ENCODE assay signal across 8 mouse cellular contexts in genomic region chr16:38653390-38653871, GRCm38 (mm10). TPM values are rescaled to one million over a fixed set of nuclear protein-coding genes. Genes with fewer than 3 reads are reported as not detected.
DNase-seq lines count a peak whose midpoint lies in the region; ATAC-seq and TF ChIP-seq lines count a peak whose summit lies in the region.

No protein-coding gene starts in this region.

- TF ChIP-seq EP300 in liver, postnatal 0 days (IDR thresholded peaks at IDR 0.05; ENCODE audit: low read depth), result no peak

- no peaks in the 10 kb centered on the region for H3K27me3 ChIP-seq in hindbrain, embryonic 14.5 days (ENCODE audit: control insufficient read depth, insufficient read depth, low read length)
- no peaks in the 10 kb centered on the region for H3K27me3 ChIP-seq in liver, postnatal 0 days (ENCODE audit: insufficient read depth, low read length)
- H3K27me3 ChIP-seq in testis, adult 2 months (ENCODE audit: control insufficient read depth, insufficient read depth, low read length), result no peaks in the 10 kb centered on the region

- peak overlapping the region; percentile 25; the same call in 1 of the 2 replicates for H3K27ac ChIP-seq in left cerebral cortex, adult 2 months
- H3K27ac ChIP-seq in hindbrain, embryonic 14.5 days, result 0 out of 2 replicates have a peak overlapping the region, but pooled peaks have one; percentile 21
- no peak overlapping the region for H3K27ac ChIP-seq in liver, postnatal 0 days (ENCODE audit: low read depth)
- H3K27ac ChIP-seq in testis, adult 2 months (ENCODE audit: control insufficient read depth, insufficient read depth, low read depth, low read length), result peak overlapping the region; percentile 71

- no peak for TF ChIP-seq CTCF in left cerebral cortex, adult 2 months (IDR thresholded peaks at IDR 0.05)
- no peak for TF ChIP-seq CTCF in liver, postnatal 0 days (IDR thresholded peaks at IDR 0.05; ENCODE audit: low read depth)
- TF ChIP-seq CTCF in testis, adult 2 months (IDR thresholded peaks at IDR 0.05; ENCODE audit: control insufficient read depth, insufficient read depth, insufficient replicate concordance, low read depth, low read length), result no peak

- WGBS in hindbrain, embryonic 14.5 days, result 53% methylated on average over 10 of the region's 10 CpGs
- 14% methylated on average over 10 of the region's 10 CpGs for WGBS in liver, postnatal 0 days (ENCODE audit: insufficient replicate concordance)

- intact Hi-C loops in left cerebral cortex, adult 2 months (cut with DNase I), result no loop called here
- intact Hi-C loops in left cerebral cortex, postnatal 14 days (cut with DNase I), result no loop called here

- TF ChIP-seq POLR2A in testis, adult 2 months (IDR thresholded peaks at IDR 0.05; ENCODE audit: control insufficient read depth, low read depth, low read length), result 0 out of 2 replicates have a peak, but pooled peaks have one; percentile 14

- no peaks in the 10 kb centered on the region for H3K36me3 ChIP-seq in hindbrain, embryonic 14.5 days (replicated peaks; ENCODE audit: control insufficient read depth, insufficient read depth)
- H3K36me3 ChIP-seq in liver, postnatal 0 days (replicated peaks; ENCODE audit: insufficient read depth, low read length), result no peaks in the 10 kb centered on the region
- no peaks in the 10 kb centered on the region for H3K36me3 ChIP-seq in testis, adult 2 months (ENCODE audit: control insufficient read depth, insufficient read depth, low read length)

- H3K4me3 ChIP-seq in left cerebral cortex, adult 2 months, result no peak overlapping the region
- no peak overlapping the region for H3K4me3 ChIP-seq in hindbrain, embryonic 14.5 days (replicated peaks; ENCODE audit: low read length)
- H3K4me3 ChIP-seq in liver, postnatal 0 days (ENCODE audit: low read depth, low read length), result no peak overlapping the region
- H3K4me3 ChIP-seq in testis, adult 2 months (ENCODE audit: control insufficient read depth, low read depth, low read length), result no peak overlapping the region

- ATAC-seq in hindbrain, embryonic 14.5 days (ENCODE audit: low FRiP score), result no peak
- peak; percentile 68 for ATAC-seq in liver, postnatal 0 days

- H3K4me2 ChIP-seq in hindbrain, embryonic 14.5 days (replicated peaks), result no peak overlapping the region
- no peak overlapping the region for H3K4me2 ChIP-seq in liver, postnatal 0 days (ENCODE audit: low read depth, low read length)

- H3K9ac ChIP-seq in hindbrain, embryonic 14.5 days, result no peak overlapping the region
- H3K9ac ChIP-seq in liver, postnatal 0 days (replicated peaks), result no peak overlapping the region

- H3K9me3 ChIP-seq in hindbrain, embryonic 14.5 days (ENCODE audit: control insufficient read depth, low read length), result no peaks in the 10 kb centered on the region
- H3K9me3 ChIP-seq in liver, postnatal 0 days (ENCODE audit: low read length), result no peaks in the 10 kb centered on the region

- DNase-seq in left cerebral cortex, adult 2 months (ENCODE audit: extremely low spot score in 1 of 2, low spot score in 2 of 2), result no peak
- no peak for DNase-seq in left cerebral cortex, postnatal 14 days (ENCODE audit: low spot score in 2 of 2)
- DNase-seq in embryo, embryonic 10 days (ENCODE audit: low spot score), result peak; percentile 29
- DNase-seq in hindbrain, embryonic 14.5 days (ENCODE audit: low spot score), result no peak
- DNase-seq in liver, postnatal 0 days, result peak; percentile 46
- DNase-seq in right cerebral cortex, postnatal 4 days, result no peak
- DNase-seq in layer of hippocampus, postnatal 10 days (ENCODE audit: low spot score in 2 of 2), result no peak

- peaks cover 6% of the 10 kb centered on the region for H3K4me1 ChIP-seq in hindbrain, embryonic 14.5 days (replicated peaks; ENCODE audit: control insufficient read depth, insufficient read depth, low read length)
- peaks cover 6% of the 10 kb centered on the region; the same call in 1 of the 2 replicates for H3K4me1 ChIP-seq in liver, postnatal 0 days (ENCODE audit: insufficient read depth)
- H3K4me1 ChIP-seq in testis, adult 2 months (ENCODE audit: control insufficient read depth, insufficient read depth, low read length), result peaks cover 11% of the 10 kb centered on the region

RNA-seq across cellular contexts. Expression of gene Arhgap31, which starts 59.6 kb away (rescaled TPM):
- 10 to 100 TPM; 19.1 to 20.6 TPM for total RNA-seq in left cerebral cortex, adult 2 months (2021)
- total RNA-seq in left cerebral cortex, postnatal 14 days (2021), result 10 to 100 TPM; 19.9 to 20.6 TPM
- polyA plus RNA-seq in hindbrain, embryonic 14.5 days (2014; fragmentation: Nextera tagmentation; extraction: Ambion mirVana), result 5.6 and 7.8 TPM in 2 replicates
- polyA plus RNA-seq in liver, postnatal 0 days (2015; fragmentation: Nextera tagmentation; extraction: Ambion mirVana), result 1.6 and 1.7 TPM in 2 replicates
- polyA plus RNA-seq in testis, adult 2 months (2012; rRNA removed), result 1.9 and 2.6 TPM in 2 replicates
- 10 to 100 TPM; 21.1 to 24.2 TPM for total RNA-seq in layer of hippocampus, postnatal 10 days (2021)

Comparison
In these comparisons a context has a peak if more than half of its experiments do, and no peak if none do; other contexts are left out.
1. DNase-seq: peak in embryo, embryonic 10 days (single experiment) and liver, postnatal 0 days (single experiment); none in left cerebral cortex, adult 2 months (0 of 2), left cerebral cortex, postnatal 14 days (0 of 2), hindbrain, embryonic 14.5 days (single experiment), right cerebral cortex, postnatal 4 days (single experiment) and layer of hippocampus, postnatal 10 days (0 of 2).